Mouse (Mus musculus) CD4-positive naive resting alpha-beta T cell, adult 76 days (primary cell): ENCODE measurements around the gene Cfap97. TPM values are rescaled to one million over a fixed set of nuclear protein-coding genes. Genes with fewer than 3 reads are reported as not detected.

Experiments
- total RNA-seq: library from RNA; stranded (reverse); gene quantifications from one replicate; pipeline ENCODE4 v1.2.4, GENCODE M21; 2023

The Cfap97 gene
- total RNA-seq: 16.8 TPM

GRCm38 (mm10) chr8:46151202-46152062 lies at the start of gene Cfap97:
TSS of gene Cfap97 (plus strand) at chr8:46151771.

DNA sequence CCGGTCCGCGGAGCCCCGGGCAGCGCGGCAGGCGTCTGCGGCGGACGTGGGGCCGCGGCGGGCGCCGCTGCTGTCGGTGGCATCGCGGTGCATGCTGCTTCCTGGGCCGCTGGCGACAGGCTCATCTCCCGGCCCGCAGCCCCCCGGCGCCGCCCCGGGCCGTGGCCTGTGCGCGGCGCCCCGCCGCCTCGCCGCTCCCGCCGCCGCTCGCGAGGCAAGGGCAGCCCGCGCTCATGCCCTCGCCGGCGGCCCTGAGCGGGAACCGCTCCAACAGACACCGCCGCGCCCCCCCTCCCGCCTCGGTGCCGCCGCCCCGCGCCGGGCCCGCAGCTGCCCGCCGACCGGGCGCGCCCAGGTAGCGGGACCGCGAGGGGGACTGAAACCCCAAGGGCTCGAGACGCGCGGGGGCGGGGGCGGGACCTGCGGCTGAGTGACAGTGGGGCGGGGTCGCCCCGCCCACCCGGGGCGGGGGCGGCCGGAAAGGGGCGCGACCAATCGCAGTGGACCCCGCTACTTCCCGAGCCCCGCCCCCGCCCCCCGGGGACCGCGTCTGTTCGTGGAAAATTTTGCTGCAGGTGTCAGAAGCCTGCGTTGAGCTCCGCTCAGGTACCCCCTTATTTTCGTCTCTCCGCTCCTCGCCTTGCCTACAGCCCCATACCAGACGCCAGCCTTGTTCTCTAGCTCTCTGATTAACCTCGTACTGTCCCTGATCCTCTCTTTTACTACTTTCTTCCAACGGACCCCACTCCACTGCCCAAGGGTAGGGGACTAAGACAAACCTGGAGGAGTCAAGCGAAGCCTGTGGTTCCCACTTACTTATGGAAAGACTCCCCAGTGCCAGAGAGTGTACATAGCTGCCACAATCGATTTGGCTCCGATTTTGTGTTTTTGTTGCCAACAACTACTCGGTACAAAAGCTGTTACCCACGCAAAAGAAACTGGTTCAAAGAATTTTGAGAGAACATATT lies 777 bp downstream of the Cfap97 start, which contains the start of gene Snx25:
Gene Snx25 (minus strand): TSS at position 96 of the 968 bp plus-strand sequence.

GRCm38 (mm10) chr8:46210404-46211315 lies 59.1 kb downstream of the Cfap97 start, which contains the start of gene Slc25a4:
TSS of gene Slc25a4 (minus strand) at chr8:46211284.

Other genes with a start within 250 kb of the Cfap97 start
- gene Ccdc110, start 217.2 kb upstream of the Cfap97 start, total RNA-seq: not detected
- gene 1700029J07Rik, start 176.5 kb upstream of the Cfap97 start, total RNA-seq: 0.67 TPM
- 11.4 TPM for gene Ufsp2, start 176.2 kb upstream of the Cfap97 start, total RNA-seq
- not detected for gene Lrp2bp, start 152.5 kb upstream of the Cfap97 start, total RNA-seq
- gene Ankrd37, start 146.1 kb upstream of the Cfap97 start, total RNA-seq: 3.8 TPM
- 21.5 TPM for gene Snx25, start 388 bp downstream of the Cfap97 start, total RNA-seq
- 42.7 TPM for gene Slc25a4, start 59.5 kb downstream of the Cfap97 start, total RNA-seq
- gene Helt, start 142.9 kb downstream of the Cfap97 start, total RNA-seq: not detected